Mouse (Mus musculus): ENCODE results near the gene Tmod2.

- TF ChIP-seq CTCF (IDR thresholded peaks at IDR 0.05; ENCODE audit: low read depth, low read length) (no peak), POLR2A (IDR thresholded peaks at IDR 0.05; ENCODE audit: extremely low read depth, insufficient read depth, low read length) (no peak)
Observed at GRCm38 (mm10) chr9:75563622-75564021, 47.5 kb downstream of the Tmod2 start.
